Comparison of ENCODE assay signal across 8 mouse cellular contexts in genomic region chr15:27234770-27235169, GRCm38 (mm10).
DNase-seq lines count a peak whose midpoint lies in the region; ATAC-seq and TF ChIP-seq lines count a peak whose summit lies in the region.

No protein-coding gene starts in this region.

- H3K27ac ChIP-seq in kidney, adult 2 months (ENCODE audit: insufficient read depth, low read depth, low read length), result no peak overlapping the region
- H3K27ac ChIP-seq in limb, embryonic 11.5 days (replicated peaks; ENCODE audit: low read depth, low read length), result no peak overlapping the region
- H3K27ac ChIP-seq in neural tube, embryonic 13.5 days (replicated peaks), result no peak overlapping the region

- peak; percentile 17 to 35 for DNase-seq in urinary bladder, postnatal 36 days (ENCODE audit: low spot score in 2 of 2)
- DNase-seq in urinary bladder, postnatal 10 days (ENCODE audit: low spot score), result no peak
- peak; percentile 27 to 30 for DNase-seq in cerebellum, adult 18-20 months
- DNase-seq in forelimb bud, embryonic 11.5 days (ENCODE audit: low read depth, low spot score), result peak; percentile 84
- peak; percentile 46 for DNase-seq in kidney, adult 2 months
- peak; percentile 80 for DNase-seq in limb, embryonic 11.5 days (ENCODE audit: low spot score)
- DNase-seq in thymus, postnatal 4 days, result peak; percentile 54

- H3K4me1 ChIP-seq in kidney, adult 2 months (ENCODE audit: control insufficient read depth, insufficient read depth, low read length), result no peaks in the 10 kb centered on the region
- H3K4me1 ChIP-seq in limb, embryonic 11.5 days (ENCODE audit: control insufficient read depth, insufficient read depth, low read length), result no peaks in the 10 kb centered on the region
- H3K4me1 ChIP-seq in neural tube, embryonic 13.5 days (replicated peaks), result peaks cover 5% of the 10 kb centered on the region; the same call in 1 of the 2 replicates

- TF ChIP-seq POLR2A in kidney, adult 2 months (IDR thresholded peaks at IDR 0.05; ENCODE audit: low read depth, low read length), result no peak

- no peak overlapping the region for H3K4me3 ChIP-seq in kidney, adult 2 months (ENCODE audit: insufficient read depth, low read depth, low read length)
- H3K4me3 ChIP-seq in limb, embryonic 11.5 days (ENCODE audit: low read depth, low read length), result no peak overlapping the region
- no peak overlapping the region for H3K4me3 ChIP-seq in neural tube, embryonic 13.5 days

- TF ChIP-seq CTCF in kidney, adult 2 months (conservative IDR thresholded peaks at IDR 0.05; ENCODE audit: insufficient read depth, insufficient read length, low read depth, low read length), result peak; percentile 82

- H3K36me3 ChIP-seq in kidney, adult 2 months (ENCODE audit: control insufficient read depth, insufficient read depth, low read length), result no peaks in the 10 kb centered on the region
- H3K36me3 ChIP-seq in limb, embryonic 11.5 days (ENCODE audit: control insufficient read depth, insufficient read depth, low read length), result no peaks in the 10 kb centered on the region
- H3K36me3 ChIP-seq in neural tube, embryonic 13.5 days, result no peaks in the 10 kb centered on the region

- no peaks in the 10 kb centered on the region for H3K27me3 ChIP-seq in kidney, adult 2 months (replicated peaks; ENCODE audit: control insufficient read depth, insufficient read depth, low read length)
- no peaks in the 10 kb centered on the region for H3K27me3 ChIP-seq in limb, embryonic 11.5 days (ENCODE audit: control insufficient read depth, insufficient read depth, low read length)
- no peaks in the 10 kb centered on the region for H3K27me3 ChIP-seq in neural tube, embryonic 13.5 days

- no peak for ATAC-seq in limb, embryonic 11.5 days (ENCODE audit: insufficient number of reproducible peaks, low FRiP score, low TSS enrichment, low read depth)
- 0 out of 2 replicates have a peak, but pooled peaks have one; percentile 67 for ATAC-seq in neural tube, embryonic 13.5 days (ENCODE audit: low read depth)

- no peak overlapping the region for H3K9ac ChIP-seq in limb, embryonic 11.5 days (ENCODE audit: low read length)
- no peak overlapping the region for H3K9ac ChIP-seq in neural tube, embryonic 13.5 days

- 9% methylated on average over 4 of the region's 4 CpGs for WGBS in kidney, adult 2 months
- WGBS in limb, embryonic 11.5 days, result 23% methylated on average over 4 of the region's 4 CpGs
- 21% methylated on average over 4 of the region's 4 CpGs for WGBS in neural tube, embryonic 13.5 days

- no peak overlapping the region for H3K4me2 ChIP-seq in limb, embryonic 11.5 days (ENCODE audit: low read depth, severe bottlenecking)
- no peak overlapping the region for H3K4me2 ChIP-seq in neural tube, embryonic 13.5 days

- H3K9me3 ChIP-seq in limb, embryonic 11.5 days (ENCODE audit: control insufficient read depth, low read length), result no peaks in the 10 kb centered on the region
- H3K9me3 ChIP-seq in neural tube, embryonic 13.5 days, result no peaks in the 10 kb centered on the region
